In genomic region chr10:42893857-42894256, GRCm38 (mm10) we compare ENCODE assay signal across 24 mouse cellular contexts. TPM values are rescaled to one million over a fixed set of nuclear protein-coding genes. Genes with fewer than 3 reads are reported as not detected.
A peak's percentile ranks its signal among the peaks of the same experiment; 100 is the strongest.
DNase-seq lines count a peak whose midpoint lies in the region; ATAC-seq and TF ChIP-seq lines count a peak whose summit lies in the region.
"Had no signal": no experiment of that assay in that cellular context is flagged by ENCODE, and none has a peak within 500 bp of the region (broad histone marks: within the 10 kb centered on the region; RNA-seq: fewer than 3 reads in every experiment).

No protein-coding gene starts in this region.

- peak; percentile 11 for DNase-seq in gastrocnemius, postnatal 10 days
- no peak for DNase-seq in gastrocnemius, adult 8-10 months (ENCODE audit: low spot score in 2 of 2)
- DNase-seq in intestine, embryonic 14.5 days (ENCODE audit: low spot score) = peak; percentile 64
- peak; percentile 22 for DNase-seq in urinary bladder, postnatal 14 days (ENCODE audit: low spot score)
- DNase-seq in urinary bladder, postnatal 36 days (ENCODE audit: low spot score in 2 of 2) = no peak
- no peak for DNase-seq in right cerebral cortex, postnatal 14 days
- DNase-seq: adrenal gland, postnatal 10 days; cerebellum, adult 11 months; cerebellum, postnatal 36 days; kidney, adult 18-20 months; kidney, postnatal 25 days; lung, postnatal 10 days; right cerebral cortex, postnatal 4 days; thymus, postnatal 25 days had no signal

- no peaks in the 10 kb centered on the region for H3K36me3 ChIP-seq in intestine, embryonic 14.5 days (ENCODE audit: control insufficient read depth, insufficient read depth, low read length)
- no peaks in the 10 kb centered on the region for H3K36me3 ChIP-seq in intestine, postnatal 0 days (ENCODE audit: control insufficient read depth, insufficient read depth)
- H3K36me3 ChIP-seq: forebrain, embryonic 12.5 days; heart, embryonic 13.5 days; limb, embryonic 12.5 days; stomach, embryonic 15.5 days had no signal

- H3K4me2 ChIP-seq in intestine, embryonic 14.5 days (ENCODE audit: low read length) = no peak overlapping the region
- H3K4me2 ChIP-seq in intestine, postnatal 0 days (replicated peaks; ENCODE audit: low read depth) = no peak overlapping the region
- H3K4me2 ChIP-seq: forebrain, embryonic 12.5 days; heart, embryonic 13.5 days; hindbrain, embryonic 14.5 days; limb, embryonic 12.5 days; stomach, embryonic 15.5 days had no signal

- WGBS in intestine, embryonic 14.5 days = 40% methylated on average over 8 of the region's 8 CpGs
- 59% methylated on average over 8 of the region's 8 CpGs for WGBS in intestine, postnatal 0 days

- H3K9ac ChIP-seq in intestine, embryonic 14.5 days (ENCODE audit: low read length) = no peak overlapping the region
- H3K9ac ChIP-seq in intestine, postnatal 0 days (ENCODE audit: low read depth, low read length) = no peak overlapping the region
- H3K9ac ChIP-seq: forebrain, embryonic 12.5 days; heart, embryonic 13.5 days; hindbrain, embryonic 14.5 days; limb, embryonic 12.5 days; liver, embryonic 14.5 days; stomach, embryonic 15.5 days had no signal

- H3K4me3 ChIP-seq in intestine, embryonic 14.5 days (ENCODE audit: low read depth, low read length) = no peak overlapping the region
- H3K4me3 ChIP-seq in intestine, postnatal 0 days (ENCODE audit: low read depth, low read length) = no peak overlapping the region
- H3K4me3 ChIP-seq: forebrain, embryonic 12.5 days; heart, embryonic 13.5 days; limb, embryonic 12.5 days; megakaryocyte, embryonic 14.5 days; stomach, embryonic 15.5 days had no signal

- H3K27me3 ChIP-seq in intestine, embryonic 14.5 days (replicated peaks; ENCODE audit: control insufficient read depth, insufficient read depth, low read length) = no peaks in the 10 kb centered on the region
- no peaks in the 10 kb centered on the region for H3K27me3 ChIP-seq in intestine, postnatal 0 days (replicated peaks; ENCODE audit: control insufficient read depth, insufficient read depth, low read length)
- H3K27me3 ChIP-seq: CH12.LX; heart, embryonic 13.5 days; limb, embryonic 12.5 days; stomach, embryonic 15.5 days had no signal

- no peak for ATAC-seq in intestine, embryonic 14.5 days (replicated peaks; ENCODE audit: low FRiP score, low TSS enrichment, low read depth)
- ATAC-seq in intestine, postnatal 0 days = no peak
- no peak for ATAC-seq in monocyte, adult 5-6 weeks (replicated peaks; ENCODE audit: insufficient number of reproducible peaks, low FRiP score, low TSS enrichment, poor library complexity, severe bottlenecking)

- peaks cover 22% of the 10 kb centered on the region for H3K4me1 ChIP-seq in intestine, embryonic 14.5 days (replicated peaks; ENCODE audit: control insufficient read depth, insufficient read depth, low read length)
- H3K4me1 ChIP-seq in intestine, postnatal 0 days (replicated peaks; ENCODE audit: control insufficient read depth, insufficient read depth, low read length) = peaks cover 9% of the 10 kb centered on the region

- H3K27ac ChIP-seq in intestine, embryonic 14.5 days (ENCODE audit: low read depth) = no peak overlapping the region
- H3K27ac ChIP-seq in intestine, postnatal 0 days (ENCODE audit: low read depth, low read length) = no peak overlapping the region
- H3K27ac ChIP-seq: forebrain, embryonic 12.5 days; heart, embryonic 13.5 days; hindbrain, embryonic 14.5 days; limb, embryonic 12.5 days; liver, embryonic 14.5 days; stomach, embryonic 15.5 days had no signal

- no peak for TF ChIP-seq CTCF in intestine, postnatal 0 days (IDR thresholded peaks at IDR 0.05; ENCODE audit: low read depth)

- no peaks in the 10 kb centered on the region for H3K9me3 ChIP-seq in intestine, embryonic 14.5 days (ENCODE audit: control insufficient read depth, low read length)
- no peaks in the 10 kb centered on the region for H3K9me3 ChIP-seq in intestine, postnatal 0 days (ENCODE audit: control insufficient read depth)
- H3K9me3 ChIP-seq: forebrain, embryonic 12.5 days; heart, embryonic 13.5 days; limb, embryonic 12.5 days; megakaryocyte, embryonic 14.5 days; stomach, embryonic 15.5 days had no signal

RNA-seq across cellular contexts. Expression of gene Scml4, which starts 33.7 kb away (rescaled TPM):
- 1 to 10 TPM; 3.3 to 3.8 TPM for total RNA-seq in gastrocnemius, postnatal 10 days (2021)
- under 1 TPM; 0.27 to 0.54 (median 0.41) TPM for total RNA-seq in gastrocnemius, adult 8-10 months (2022)
- 19.4 and 22.3 TPM in 2 replicates for polyA plus RNA-seq in intestine, embryonic 14.5 days (2014; fragmentation: Nextera tagmentation; extraction: Ambion mirVana)
- 13.0 and 13.7 TPM in 2 replicates for polyA plus RNA-seq in intestine, postnatal 0 days (2015; fragmentation: Nextera tagmentation; extraction: Ambion mirVana)
- 5.4 to 25.0 TPM (median 10.3 TPM) in 3 replicates for total RNA-seq in monocyte, adult 5-6 weeks (2017)

Comparison
In these comparisons a context has a peak if more than half of its experiments do, and no peak if none do; other contexts are left out.
1. DNase-seq: peak in gastrocnemius, postnatal 10 days (single experiment), intestine, embryonic 14.5 days (single experiment) and urinary bladder, postnatal 14 days (single experiment); none in gastrocnemius, adult 8-10 months (0 of 2), urinary bladder, postnatal 36 days (0 of 2) and right cerebral cortex, postnatal 14 days (single experiment).